Mouse (Mus musculus) adipocyte (in vitro differentiated cells): ENCODE measurements around the gene Alk.
A peak's percentile ranks its signal among the peaks of the same experiment; 100 is the strongest.

Experiments used
- DNase-seq: peaks from one replicate; pipeline ENCODE4 v3.0.0-alpha.2; 2016; ENCODE audit warnings: low spot score

Alk gene

GRCm38 (mm10) chr17:71874795-71875194, 729.6 kb downstream of the Alk start:
- no peak for DNase-seq

GRCm38 (mm10) chr17:71874077-71874476, 730.4 kb downstream of the Alk start:
- peak; percentile 39 for DNase-seq

- peak; percentile 4 for DNase-seq
These were observed 731.5 kb downstream of the Alk start for GRCm38 (mm10) chr17:71872976-71873375.

- no peak for DNase-seq
These were observed 732.4 kb downstream of the Alk start for GRCm38 (mm10) chr17:71871981-71872380.

GRCm38 (mm10) chr17:71870641-71871040, 733.8 kb downstream of the Alk start:
- DNase-seq, result no peak

- DNase-seq, result no peak
These were observed 734.2 kb downstream of the Alk start for GRCm38 (mm10) chr17:71870232-71870621.

- no peak for DNase-seq
These were observed 734.8 kb downstream of the Alk start for GRCm38 (mm10) chr17:71869372-71870231.

GRCm38 (mm10) chr17:71868828-71869227, 735.6 kb downstream of the Alk start:
- no peak for DNase-seq

- no peak for DNase-seq
These were observed 736.5 kb downstream of the Alk start for GRCm38 (mm10) chr17:71867892-71868291.

GRCm38 (mm10) chr17:71865437-71865836, 739.0 kb downstream of the Alk start:
- DNase-seq, result no peak

- DNase-seq, result no peak
These were observed 740.4 kb downstream of the Alk start for GRCm38 (mm10) chr17:71864039-71864438.

- DNase-seq, result no peak
These were observed 741.5 kb downstream of the Alk start for GRCm38 (mm10) chr17:71862895-71863294.

GRCm38 (mm10) chr17:71862184-71862583, 742.2 kb downstream of the Alk start:
- no peak for DNase-seq

GRCm38 (mm10) chr17:71831960-71832359, 772.5 kb downstream of the Alk start:
- DNase-seq, result no peak

- DNase-seq, result no peak
These were observed 775.6 kb downstream of the Alk start for GRCm38 (mm10) chr17:71828647-71829414.

GRCm38 (mm10) chr17:71827627-71828026, 776.8 kb downstream of the Alk start:
- DNase-seq, result no peak

- DNase-seq, result no peak
These were observed 777.8 kb downstream of the Alk start for GRCm38 (mm10) chr17:71826603-71827002.

GRCm38 (mm10) chr17:71823622-71824306, 780.7 kb downstream of the Alk start:
- no peak for DNase-seq
